Comparison of ENCODE assay signal across 15 mouse cellular contexts in the genomic region with DNA sequence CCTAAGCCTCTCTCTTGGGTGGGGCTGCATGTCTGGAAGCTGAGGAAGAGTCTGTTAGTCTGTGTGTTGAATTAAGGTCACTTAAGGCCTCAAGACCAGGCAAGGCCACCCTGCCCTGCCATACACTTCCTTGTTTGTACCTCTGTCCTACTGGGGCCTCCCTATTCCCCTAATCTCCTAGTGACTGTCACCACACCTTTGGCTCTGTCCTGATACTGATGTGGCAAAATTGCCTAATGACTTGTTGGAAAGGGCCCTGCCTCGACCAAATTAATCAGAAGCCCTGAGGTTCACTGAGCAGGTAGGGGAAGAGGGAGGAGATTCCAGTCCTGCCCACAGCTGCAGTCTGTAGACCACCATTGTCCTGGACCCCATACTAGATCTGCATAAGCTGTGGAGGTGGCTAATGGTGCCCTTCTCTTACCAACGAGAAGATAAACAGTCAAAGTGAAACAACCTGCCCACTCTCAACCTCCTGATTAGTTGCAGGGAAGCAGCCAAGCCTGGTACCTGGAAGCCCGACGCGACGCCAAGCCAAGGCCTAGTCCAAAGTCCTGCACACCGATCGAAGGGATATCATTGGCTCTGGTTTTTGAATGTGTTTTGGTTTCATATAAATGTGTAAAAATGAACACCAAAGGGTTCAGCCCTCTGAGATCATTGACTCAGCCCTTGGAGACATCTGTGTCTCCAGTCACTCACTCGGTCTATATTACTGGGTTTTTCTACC. TPM values are rescaled to one million over a fixed set of nuclear protein-coding genes. Genes with fewer than 3 reads are reported as not detected.
DNase-seq lines count a peak whose midpoint lies in the region; ATAC-seq and TF ChIP-seq lines count a peak whose summit lies in the region.
"Had no signal": no experiment of that assay in that cellular context is flagged by ENCODE, and none has a peak within 500 bp of the region (broad histone marks: within the 10 kb centered on the region; RNA-seq: fewer than 3 reads in every experiment).

No protein-coding gene starts in this region.

- no peak overlapping the region for H3K4me3 ChIP-seq in intestine, postnatal 0 days (ENCODE audit: low read depth, low read length)
- no peak overlapping the region for H3K4me3 ChIP-seq in liver, embryonic 14.5 days (ENCODE audit: insufficient read depth in 1 of 2, low read depth in 2 of 2, low read length in 2 of 2)
- no peak overlapping the region for H3K4me3 ChIP-seq in stomach, embryonic 16.5 days (replicated peaks; ENCODE audit: low read length)
- no peak overlapping the region for H3K4me3 ChIP-seq in lung, adult 2 months (replicated peaks; ENCODE audit: extremely low read depth, low read depth, low read length)
- H3K4me3 ChIP-seq: embryonic facial prominence, embryonic 10.5 days; forebrain, embryonic 10.5 days; hindbrain, embryonic 13.5 days had no signal

- peak; percentile 82 for ATAC-seq in intestine, postnatal 0 days
- peak; percentile 85 for ATAC-seq in liver, embryonic 14.5 days (ENCODE audit: insufficient read depth)
- ATAC-seq in stomach, embryonic 16.5 days (ENCODE audit: insufficient read depth, low FRiP score): peak; percentile 24; the same call in 1 of the 2 replicates

- H3K27ac ChIP-seq in intestine, postnatal 0 days (ENCODE audit: low read depth, low read length): peak overlapping the region; percentile 86
- peak overlapping the region; percentile 1 for H3K27ac ChIP-seq in liver, embryonic 14.5 days
- no peak overlapping the region for H3K27ac ChIP-seq in stomach, embryonic 16.5 days (ENCODE audit: low read length)
- H3K27ac ChIP-seq: embryonic facial prominence, embryonic 10.5 days; forebrain, embryonic 10.5 days; hindbrain, embryonic 13.5 days had no signal

- peaks cover 13% of the 10 kb centered on the region for H3K36me3 ChIP-seq in intestine, postnatal 0 days (ENCODE audit: control insufficient read depth, insufficient read depth)
- H3K36me3 ChIP-seq in liver, embryonic 14.5 days (replicated peaks; ENCODE audit: control insufficient read depth, insufficient read depth, low read depth): no peaks in the 10 kb centered on the region; the same call in 1 of the 2 replicates
- H3K36me3 ChIP-seq in stomach, embryonic 16.5 days (ENCODE audit: control insufficient read depth, insufficient read depth, low read length): no peaks in the 10 kb centered on the region
- H3K36me3 ChIP-seq: embryonic facial prominence, embryonic 10.5 days; forebrain, embryonic 10.5 days; hindbrain, embryonic 13.5 days had no signal

- no peaks in the 10 kb centered on the region for H3K27me3 ChIP-seq in intestine, postnatal 0 days (replicated peaks; ENCODE audit: control insufficient read depth, insufficient read depth, low read length)
- no peaks in the 10 kb centered on the region for H3K27me3 ChIP-seq in liver, embryonic 14.5 days (ENCODE audit: control insufficient read depth, insufficient read depth, low read length)
- no peaks in the 10 kb centered on the region for H3K27me3 ChIP-seq in stomach, embryonic 16.5 days (ENCODE audit: control insufficient read depth, insufficient read depth, low read length)
- H3K27me3 ChIP-seq: hindbrain, embryonic 13.5 days had no signal

- WGBS in intestine, postnatal 0 days: 44% methylated on average over 9 of the region's 9 CpGs
- WGBS in liver, embryonic 14.5 days (ENCODE audit: insufficient replicate concordance): 68% methylated on average over 9 of the region's 9 CpGs
- 87% methylated on average over 9 of the region's 9 CpGs for WGBS in stomach, embryonic 16.5 days
- 85% methylated on average over 9 of the region's 9 CpGs for WGBS in lung, adult 2 months

- DNase-seq in kidney, adult 11 months: peak; percentile 47
- no peak for DNase-seq in kidney, postnatal 4 days
- peak in 1 of 3 experiments; percentile 35 for DNase-seq in liver, embryonic 14.5 days (ENCODE audit: low read depth in 3 of 3, low spot score in 3 of 3)
- no peak for DNase-seq in heart, adult 11 months
- no peak for DNase-seq in neural tube, embryonic 10.5 days (ENCODE audit: extremely low spot score, low spot score)
- DNase-seq in lung, adult 2 months: no peak
- DNase-seq: adrenal gland, adult 8-10 months; cerebellum, postnatal 10 days; lung, embryonic 14.5 days; right cerebral cortex, postnatal 14 days had no signal

- TF ChIP-seq EP300 in liver, embryonic 14.5 days (IDR thresholded peaks at IDR 0.05; ENCODE audit: low read depth): peak; percentile 36; the same call in 1 of the 2 replicates

- TF ChIP-seq CTCF in intestine, postnatal 0 days (IDR thresholded peaks at IDR 0.05; ENCODE audit: low read depth): no peak
- no peak for TF ChIP-seq CTCF in liver, embryonic 14.5 days (IDR thresholded peaks at IDR 0.05; ENCODE audit: low read depth)
- TF ChIP-seq CTCF in lung, adult 2 months (IDR thresholded peaks at IDR 0.05; ENCODE audit: insufficient read depth, low read length): no peak

- TF ChIP-seq POLR2A in lung, adult 2 months (IDR thresholded peaks at IDR 0.05; ENCODE audit: borderline replicate concordance, extremely low read depth, low read depth, low read length): no peak

- peak overlapping the region; percentile 21; the same call in 1 of the 2 replicates for H3K4me2 ChIP-seq in intestine, postnatal 0 days (replicated peaks; ENCODE audit: low read depth)
- peak overlapping the region; percentile 56 for H3K4me2 ChIP-seq in liver, embryonic 14.5 days (ENCODE audit: low read depth)
- H3K4me2 ChIP-seq in stomach, embryonic 16.5 days (ENCODE audit: low read depth, low read length): no peak overlapping the region
- H3K4me2 ChIP-seq: hindbrain, embryonic 13.5 days; lung, embryonic 14.5 days had no signal

- no peaks in the 10 kb centered on the region for H3K9me3 ChIP-seq in intestine, postnatal 0 days (ENCODE audit: control insufficient read depth)
- H3K9me3 ChIP-seq in liver, embryonic 14.5 days (ENCODE audit: control insufficient read depth, low read length): no peaks in the 10 kb centered on the region
- no peaks in the 10 kb centered on the region for H3K9me3 ChIP-seq in stomach, embryonic 16.5 days (replicated peaks; ENCODE audit: control insufficient read depth, low read length)
- H3K9me3 ChIP-seq: embryonic facial prominence, embryonic 10.5 days; forebrain, embryonic 10.5 days; hindbrain, embryonic 13.5 days had no signal

- no peak overlapping the region for H3K9ac ChIP-seq in intestine, postnatal 0 days (ENCODE audit: low read depth, low read length)
- H3K9ac ChIP-seq in liver, embryonic 14.5 days (replicated peaks): peak overlapping the region; percentile 58
- H3K9ac ChIP-seq in stomach, embryonic 16.5 days (ENCODE audit: low read length): no peak overlapping the region
- H3K9ac ChIP-seq: hindbrain, embryonic 13.5 days; lung, embryonic 14.5 days had no signal

- H3K4me1 ChIP-seq in intestine, postnatal 0 days (replicated peaks; ENCODE audit: control insufficient read depth, insufficient read depth, low read length): peaks cover 20% of the 10 kb centered on the region
- H3K4me1 ChIP-seq in liver, embryonic 14.5 days (replicated peaks; ENCODE audit: control insufficient read depth in 2 of 2, insufficient read depth in 2 of 2, low read length in 1 of 2): peaks cover 35 to 38% of the 10 kb centered on the region in 2 experiments
- H3K4me1 ChIP-seq in stomach, embryonic 16.5 days (ENCODE audit: control insufficient read depth, insufficient read depth, low read length): peaks cover 9% of the 10 kb centered on the region
- peaks cover 30% of the 10 kb centered on the region for H3K4me1 ChIP-seq in lung, adult 2 months (ENCODE audit: control insufficient read depth, insufficient read depth, low read length)

RNA-seq across cellular contexts. Expression of gene Gadd45a, which starts 23.1 kb away (rescaled TPM):
- polyA plus RNA-seq in intestine, postnatal 0 days (2015; fragmentation: Nextera tagmentation; extraction: Ambion mirVana): 68.1 and 74.0 TPM in 2 replicates
- polyA plus RNA-seq in liver, embryonic 14.5 days (2012; rRNA removed): 70.1 and 90.4 TPM in 2 replicates
- 49.8 and 56.8 TPM in 2 replicates for polyA plus RNA-seq in liver, embryonic 14.5 days (2014; fragmentation: Nextera tagmentation; extraction: Ambion mirVana)
- polyA plus RNA-seq in stomach, embryonic 16.5 days (2015; fragmentation: Nextera tagmentation; extraction: Ambion mirVana): 18.1 and 18.3 TPM in 2 replicates
- polyA plus RNA-seq in lung, adult 2 months (2012; rRNA removed): 31.0 and 32.7 TPM in 2 replicates

Comparison
In these comparisons a context has a peak if more than half of its experiments do, and no peak if none do; other contexts are left out.
1. ATAC-seq: peak in every context shown above with its lines; median percentile 85 in liver, embryonic 14.5 days; 82 in intestine, postnatal 0 days; 24 in stomach, embryonic 16.5 days.